Mouse (Mus musculus): ENCODE measurements at regions not wholly inside any gene's neighbourhood (a gene's known extent, or its start where the extent isn't known, plus 50 kb on each side); places are given as distances from the start of the nearest gene placed in this dataset.

DNA sequence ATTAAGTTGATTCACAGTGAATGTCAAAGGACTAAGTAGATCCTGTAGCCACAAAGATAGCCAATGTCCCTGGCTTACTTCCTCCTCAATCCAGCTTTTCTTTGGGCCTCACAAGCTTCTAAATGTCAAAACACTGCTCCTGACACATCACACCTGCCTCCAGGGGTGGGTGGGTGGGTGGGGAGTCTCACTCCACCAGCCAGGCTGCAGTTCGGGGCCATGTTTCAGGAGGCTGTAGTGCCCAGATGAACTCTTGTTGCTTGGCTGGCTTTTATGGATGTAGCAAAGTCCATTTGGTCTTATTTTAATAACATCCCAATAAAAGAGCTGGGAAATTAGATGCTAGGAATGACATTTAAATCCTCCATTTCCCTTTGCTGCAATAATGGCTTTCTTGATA lies 94.5 kb upstream of the Nt5c1b start:
- DNase-seq, result no peak

DNA sequence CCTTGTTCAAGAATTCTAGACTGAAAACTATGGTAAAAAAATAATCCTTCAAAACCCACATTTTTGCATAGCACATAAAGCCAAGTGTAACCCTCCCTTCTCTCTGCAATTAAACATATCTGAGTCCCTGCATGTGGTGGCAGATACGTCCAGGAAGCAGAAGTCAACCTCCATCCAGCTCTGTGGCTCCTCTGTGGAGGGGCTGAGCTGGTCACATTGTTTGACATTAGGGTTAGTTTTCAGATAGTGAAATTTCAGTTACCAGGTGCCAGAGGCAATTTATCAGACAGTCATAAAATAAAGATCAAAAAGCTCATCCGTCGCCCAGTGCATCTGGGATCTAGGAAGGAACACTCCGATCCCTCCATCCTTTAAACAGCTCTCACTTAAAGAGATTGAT lies 77.1 kb upstream of the Nt5c1b start:
- no peak for DNase-seq

DNA sequence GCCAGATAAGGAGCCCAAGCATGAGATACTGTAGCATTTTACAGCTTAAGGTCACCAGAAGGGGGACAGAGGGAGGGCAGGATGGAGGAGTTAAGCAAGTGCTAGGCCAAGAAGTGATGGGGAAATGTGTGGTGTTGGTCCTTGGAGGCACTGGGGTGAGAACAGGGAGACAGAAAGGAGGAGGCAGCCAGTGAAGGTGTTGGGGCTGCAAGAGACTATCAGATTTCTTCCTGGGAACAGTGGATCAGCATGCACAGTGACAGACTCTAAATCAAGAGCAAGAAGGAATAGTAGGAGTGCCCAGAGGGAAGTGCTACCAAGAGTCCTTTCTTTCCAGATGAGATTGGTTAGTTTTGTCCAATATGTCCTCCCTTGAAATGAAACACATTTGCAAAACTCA lies 63.8 kb upstream of the Nt5c1b start:
- no peak for DNase-seq
